Mouse (Mus musculus): ENCODE results near the gene Chst12. TPM values are rescaled to one million over a fixed set of nuclear protein-coding genes. Genes with fewer than 3 reads are reported as not detected.

Chst12 gene
- total and polyA plus RNA-seq, 2 experiments from 2014 or later = 15.8 to 21.8 TPM

DNA sequence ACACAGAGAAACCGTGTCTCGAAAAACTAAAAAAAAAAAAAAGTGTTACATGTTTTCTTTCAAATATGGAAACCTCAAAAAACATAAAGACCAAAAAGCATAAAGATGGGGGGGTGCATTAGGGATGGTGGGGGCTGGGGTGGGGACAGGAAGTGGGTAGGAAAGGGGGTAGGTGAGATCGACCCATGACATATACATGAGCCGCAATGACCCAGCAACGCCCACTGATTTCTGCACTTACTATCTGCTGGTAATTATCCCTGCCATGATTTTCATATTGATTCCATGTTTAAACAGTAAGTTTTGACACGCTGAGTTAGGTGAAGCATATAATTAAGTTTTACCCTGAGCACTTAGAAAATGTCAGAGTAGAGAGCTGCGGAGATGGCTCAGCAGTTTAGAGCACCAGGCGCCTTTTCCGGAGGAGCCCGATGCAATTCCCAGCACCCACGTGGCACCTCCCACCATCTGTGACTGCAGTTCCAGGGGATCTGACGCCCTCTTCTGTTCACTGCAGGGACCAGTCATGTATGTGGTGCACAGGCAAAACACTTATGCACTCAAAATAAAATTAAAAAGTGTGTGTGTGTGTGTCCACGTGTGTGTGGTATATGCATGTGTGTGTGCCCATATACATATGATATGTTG is 65.0 kb downstream of the Chst12 start:
- no peak overlapping the region for H3K9ac ChIP-seq (replicated peaks; ENCODE audit: low read length, poor library complexity, severe bottlenecking)
- 85% methylated on average over 13 of the region's 13 CpGs for WGBS
- no peak overlapping the region for H3K4me3 ChIP-seq (ENCODE audit: low read depth, low read length)
- H3K27ac ChIP-seq (ENCODE audit: low read depth, low read length) = no peak overlapping the region
- no peaks in the 10 kb centered on the region for H3K9me3 ChIP-seq (ENCODE audit: low read length)
- ATAC-seq (ENCODE audit: low FRiP score) (no peak), DNase-seq (ENCODE audit: low spot score) (no peak)
- no peaks in the 10 kb centered on the region for H3K36me3 ChIP-seq (ENCODE audit: insufficient read depth, low read length)
- H3K4me1 ChIP-seq (ENCODE audit: insufficient read depth, low read length) = no peaks in the 10 kb centered on the region
- no peaks in the 10 kb centered on the region for H3K27me3 ChIP-seq (ENCODE audit: insufficient read depth, low read length)
- TF ChIP-seq CTCF (IDR thresholded peaks at IDR 0.05) = peak; percentile 26; the same call in 1 of the 2 replicates
- H3K4me2 ChIP-seq (ENCODE audit: low read depth, low read length, poor library complexity, severe bottlenecking) = no peak overlapping the region

DNA sequence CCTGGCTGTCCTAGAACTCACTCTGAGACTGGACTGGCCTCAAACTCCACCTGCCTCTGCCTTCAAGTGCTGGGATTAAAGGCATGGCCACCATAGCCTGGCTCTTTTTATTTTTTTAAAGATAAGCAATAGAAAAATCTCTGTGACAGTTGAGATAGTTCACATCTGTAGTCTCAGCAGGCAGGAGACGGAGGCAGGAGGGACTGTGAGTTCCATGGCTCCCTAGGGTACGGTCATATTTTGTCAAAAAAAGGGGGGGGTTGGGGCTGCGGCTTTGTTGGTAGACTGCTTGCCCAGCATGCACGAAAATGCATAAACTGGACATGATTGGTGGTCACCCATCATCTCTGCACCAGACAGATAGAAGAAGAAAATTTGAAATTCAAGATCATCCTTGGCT is 65.9 kb downstream of the Chst12 start:
- Histone ChIP-seq H3K4me2 (ENCODE audit: low read depth, low read length, poor library complexity, severe bottlenecking) (no peak overlapping the region), H3K9me3 (ENCODE audit: low read length) (no peaks in the 10 kb centered on the region), H3K4me1 (ENCODE audit: insufficient read depth, low read length) (no peaks in the 10 kb centered on the region), H3K4me3 (ENCODE audit: low read depth, low read length) (no peak overlapping the region), H3K9ac (replicated peaks; ENCODE audit: low read length, poor library complexity, severe bottlenecking) (no peak overlapping the region), H3K27me3 (ENCODE audit: insufficient read depth, low read length) (no peaks in the 10 kb centered on the region), H3K36me3 (ENCODE audit: insufficient read depth, low read length) (no peaks in the 10 kb centered on the region), H3K27ac (ENCODE audit: low read depth, low read length) (no peak overlapping the region)
- ATAC-seq (ENCODE audit: low FRiP score) (no peak), DNase-seq (ENCODE audit: low spot score) (no peak)
- TF ChIP-seq CTCF (IDR thresholded peaks at IDR 0.05) = no peak
- WGBS = 56% methylated on average over 4 of the region's 4 CpGs

DNA sequence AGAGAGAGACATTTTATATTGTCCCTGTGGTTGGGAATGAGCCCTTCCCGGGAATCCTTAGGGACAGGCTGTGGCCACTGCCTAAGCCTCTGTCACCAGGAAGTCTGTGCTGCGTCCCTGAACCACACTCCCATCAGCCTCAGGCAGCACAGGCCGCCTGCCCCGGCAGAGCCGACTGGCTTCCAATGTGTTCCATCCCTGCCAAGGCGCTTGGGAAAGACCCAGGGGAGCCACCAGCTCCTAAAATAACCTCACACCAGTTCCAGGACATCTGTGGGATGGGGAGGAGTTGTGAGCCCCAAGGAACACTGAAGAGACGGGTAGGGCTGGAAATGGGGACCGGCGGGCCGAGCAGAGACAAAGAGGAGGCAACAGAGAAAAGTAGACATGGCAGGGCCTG is 66.3 kb downstream of the Chst12 start:
- DNase-seq (ENCODE audit: low spot score) (peak; percentile 35), ATAC-seq (ENCODE audit: low FRiP score) (no peak)
- Histone ChIP-seq H3K27me3 (ENCODE audit: insufficient read depth, low read length) (no peaks in the 10 kb centered on the region), H3K9ac (replicated peaks; ENCODE audit: low read length, poor library complexity, severe bottlenecking) (no peak overlapping the region), H3K4me1 (ENCODE audit: insufficient read depth, low read length) (no peaks in the 10 kb centered on the region), H3K27ac (ENCODE audit: low read depth, low read length) (no peak overlapping the region), H3K4me3 (ENCODE audit: low read depth, low read length) (no peak overlapping the region), H3K4me2 (ENCODE audit: low read depth, low read length, poor library complexity, severe bottlenecking) (no peak overlapping the region), H3K9me3 (ENCODE audit: low read length) (no peaks in the 10 kb centered on the region), H3K36me3 (ENCODE audit: insufficient read depth, low read length) (no peaks in the 10 kb centered on the region)
- TF ChIP-seq CTCF (IDR thresholded peaks at IDR 0.05) = no peak
- 58% methylated on average over 9 of the region's 10 CpGs for WGBS

DNA sequence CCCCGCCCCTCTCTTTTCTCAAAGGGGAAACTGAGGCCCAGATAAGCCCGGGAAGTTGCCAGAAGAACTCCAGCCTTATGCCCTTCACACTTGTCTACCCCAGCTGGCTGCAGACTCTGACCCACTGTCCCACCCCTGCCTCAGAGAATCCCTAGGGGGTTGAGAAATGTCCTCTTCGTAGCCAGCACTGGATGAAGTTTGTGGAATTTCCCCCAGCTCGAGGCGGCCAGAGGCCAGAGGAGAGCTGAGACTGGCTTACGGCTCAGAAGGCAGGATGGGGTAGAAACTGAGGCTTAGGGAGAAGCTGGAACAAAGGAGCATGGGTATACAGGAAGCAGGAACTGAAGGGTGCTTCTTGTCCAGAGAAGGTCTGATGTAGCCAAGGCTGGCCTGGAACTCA is 67.3 kb downstream of the Chst12 start:
- Histone ChIP-seq H3K27ac (ENCODE audit: low read depth, low read length) (no peak overlapping the region), H3K4me2 (ENCODE audit: low read depth, low read length, poor library complexity, severe bottlenecking) (no peak overlapping the region), H3K36me3 (ENCODE audit: insufficient read depth, low read length) (no peaks in the 10 kb centered on the region), H3K9ac (replicated peaks; ENCODE audit: low read length, poor library complexity, severe bottlenecking) (no peak overlapping the region), H3K9me3 (ENCODE audit: low read length) (no peaks in the 10 kb centered on the region), H3K4me1 (ENCODE audit: insufficient read depth, low read length) (no peaks in the 10 kb centered on the region), H3K4me3 (ENCODE audit: low read depth, low read length) (no peak overlapping the region), H3K27me3 (ENCODE audit: insufficient read depth, low read length) (no peaks in the 10 kb centered on the region)
- ATAC-seq (ENCODE audit: low FRiP score) = no peak
- no peak for DNase-seq (ENCODE audit: low spot score)
- no peak for TF ChIP-seq CTCF (IDR thresholded peaks at IDR 0.05)
- 72% methylated on average over 6 of the region's 6 CpGs for WGBS

Other genes with a start within 250 kb of the Chst12 start
- gene Mad1l1, start 184.0 kb upstream of the Chst12 start, total RNA-seq (2014; rRNA removed) = 25.9 and 28.5 TPM in 2 replicates
- gene Mad1l1, start 184.0 kb upstream of the Chst12 start, polyA plus RNA-seq (2015; fragmentation: Nextera tagmentation; extraction: Ambion mirVana) = 33.5 and 34.0 TPM in 2 replicates
- gene Nudt1, start 183.9 kb upstream of the Chst12 start, total RNA-seq (2014; rRNA removed) = 7.6 and 10.5 TPM in 2 replicates
- gene Nudt1, start 183.9 kb upstream of the Chst12 start, polyA plus RNA-seq (2015; fragmentation: Nextera tagmentation; extraction: Ambion mirVana) = 16.6 and 17.9 TPM in 2 replicates
- gene Mrm2, start 173.7 kb upstream of the Chst12 start, total RNA-seq (2014; rRNA removed) = 9.9 and 15.1 TPM in 2 replicates
- gene Mrm2, start 173.7 kb upstream of the Chst12 start, polyA plus RNA-seq (2015; fragmentation: Nextera tagmentation; extraction: Ambion mirVana) = 14.7 and 16.2 TPM in 2 replicates
- 78.4 and 86.8 TPM in 2 replicates for gene Snx8, start 116.3 kb upstream of the Chst12 start, total RNA-seq (2014; rRNA removed)
- gene Snx8, start 116.3 kb upstream of the Chst12 start, polyA plus RNA-seq (2015; fragmentation: Nextera tagmentation; extraction: Ambion mirVana) = 46.9 and 48.9 TPM in 2 replicates
- 36.6 and 41.3 TPM in 2 replicates for gene Eif3b, start 86.2 kb upstream of the Chst12 start, total RNA-seq (2014; rRNA removed)
- gene Eif3b, start 86.2 kb upstream of the Chst12 start, polyA plus RNA-seq (2015; fragmentation: Nextera tagmentation; extraction: Ambion mirVana) = 53.7 and 54.5 TPM in 2 replicates
- not detected in 2 replicates for gene Gm4869, start 59.9 kb upstream of the Chst12 start, total RNA-seq (2014; rRNA removed)
- gene Gm4869, start 59.9 kb upstream of the Chst12 start, polyA plus RNA-seq (2015; fragmentation: Nextera tagmentation; extraction: Ambion mirVana) = not detected in 2 replicates
- gene Grifin, start 59.5 kb downstream of the Chst12 start, total RNA-seq (2014; rRNA removed) = not detected in 2 replicates
- 0.39 TPM in 1 of 2 replicates, not detected in the other for gene Grifin, start 59.5 kb downstream of the Chst12 start, polyA plus RNA-seq (2015; fragmentation: Nextera tagmentation; extraction: Ambion mirVana)
- gene Lfng, start 101.8 kb downstream of the Chst12 start, total RNA-seq (2014; rRNA removed) = 55.6 and 56.6 TPM in 2 replicates
- 20.1 and 22.5 TPM in 2 replicates for gene Lfng, start 101.8 kb downstream of the Chst12 start, polyA plus RNA-seq (2015; fragmentation: Nextera tagmentation; extraction: Ambion mirVana)
- 196 and 204 TPM in 2 replicates for gene Ttyh3, start 143.5 kb downstream of the Chst12 start, total RNA-seq (2014; rRNA removed)
- 52.0 and 56.6 TPM in 2 replicates for gene Ttyh3, start 143.5 kb downstream of the Chst12 start, polyA plus RNA-seq (2015; fragmentation: Nextera tagmentation; extraction: Ambion mirVana)
- 36.4 and 38.6 TPM in 2 replicates for gene Iqce, start 196.8 kb downstream of the Chst12 start, total RNA-seq (2014; rRNA removed)
- gene Iqce, start 196.8 kb downstream of the Chst12 start, polyA plus RNA-seq (2015; fragmentation: Nextera tagmentation; extraction: Ambion mirVana) = 30.4 and 37.2 TPM in 2 replicates
- 37.1 and 40.3 TPM in 2 replicates for gene Brat1, start 199.5 kb downstream of the Chst12 start, total RNA-seq (2014; rRNA removed)
- gene Brat1, start 199.5 kb downstream of the Chst12 start, polyA plus RNA-seq (2015; fragmentation: Nextera tagmentation; extraction: Ambion mirVana) = 16.4 and 17.9 TPM in 2 replicates
- gene Amz1, start 218.6 kb downstream of the Chst12 start, total RNA-seq (2014; rRNA removed) = 14.4 and 14.9 TPM in 2 replicates
- 15.6 and 15.9 TPM in 2 replicates for gene Amz1, start 218.6 kb downstream of the Chst12 start, polyA plus RNA-seq (2015; fragmentation: Nextera tagmentation; extraction: Ambion mirVana)

All from midbrain, postnatal 0 days (tissue).